Mouse (Mus musculus): Measurements from ENCODE around the gene Ect2l.
"Not testable (repeated sequence)": the region's sequence is repeated elsewhere in the genome, so short reads cannot be mapped to it uniquely, and the experiment has no call there.

Gene Ect2l

GRCm38 (mm10) chr10:18191706-18192105 lies 19.0 kb downstream of the Ect2l start:
- no peak for DNase-seq (ENCODE audit: low read depth, low spot score)

GRCm38 (mm10) chr10:18189498-18189897 lies 21.2 kb downstream of the Ect2l start:
- no peak for DNase-seq (ENCODE audit: low read depth, low spot score)

- DNase-seq (ENCODE audit: low read depth, low spot score): no peak
Measured at GRCm38 (mm10) chr10:18188564-18188963, 22.1 kb downstream of the Ect2l start.

GRCm38 (mm10) chr10:18182246-18182645 lies 28.4 kb downstream of the Ect2l start:
- peak; percentile 22 for DNase-seq (ENCODE audit: low read depth, low spot score)

GRCm38 (mm10) chr10:18177304-18177703 lies 33.4 kb downstream of the Ect2l start:
- no peak for DNase-seq (ENCODE audit: low read depth, low spot score)

GRCm38 (mm10) chr10:18176722-18177121 lies 34.0 kb downstream of the Ect2l start:
- no peak for DNase-seq (ENCODE audit: low read depth, low spot score)

GRCm38 (mm10) chr10:18175087-18175486 lies 35.6 kb downstream of the Ect2l start:
- DNase-seq (ENCODE audit: low read depth, low spot score): no peak

GRCm38 (mm10) chr10:18162435-18162971 lies 48.2 kb downstream of the Ect2l start:
- no peak for DNase-seq (ENCODE audit: low read depth, low spot score)

- no peak for DNase-seq (ENCODE audit: low read depth, low spot score)
Measured at GRCm38 (mm10) chr10:18147224-18147623, 63.5 kb downstream of the Ect2l start.

GRCm38 (mm10) chr10:18142231-18142630 lies 68.5 kb downstream of the Ect2l start:
- no peak for DNase-seq (ENCODE audit: low read depth, low spot score)

GRCm38 (mm10) chr10:18141389-18141788 lies 69.3 kb downstream of the Ect2l start:
- DNase-seq (ENCODE audit: low read depth, low spot score): no peak

- no peak for DNase-seq (ENCODE audit: low read depth, low spot score)
Measured at GRCm38 (mm10) chr10:18139615-18140014, 71.1 kb downstream of the Ect2l start.

GRCm38 (mm10) chr10:18138853-18139503 lies 71.7 kb downstream of the Ect2l start:
- not testable (repeated sequence) for DNase-seq (ENCODE audit: low read depth, low spot score)

GRCm38 (mm10) chr10:18131666-18132650 lies 78.7 kb downstream of the Ect2l start:
- DNase-seq (ENCODE audit: low read depth, low spot score): no peak

GRCm38 (mm10) chr10:18130276-18130675 lies 80.4 kb downstream of the Ect2l start:
- DNase-seq (ENCODE audit: low read depth, low spot score): no peak

GRCm38 (mm10) chr10:18118336-18118735 lies 92.4 kb downstream of the Ect2l start:
- no peak for DNase-seq (ENCODE audit: low read depth, low spot score)

GRCm38 (mm10) chr10:18113473-18114093 lies 97.1 kb downstream of the Ect2l start:
- DNase-seq (ENCODE audit: low read depth, low spot score): no peak

- no peak for DNase-seq (ENCODE audit: low read depth, low spot score)
Measured at GRCm38 (mm10) chr10:18110940-18111339, 99.8 kb downstream of the Ect2l start.

GRCm38 (mm10) chr10:18107471-18107870 lies 103.2 kb downstream of the Ect2l start:
- DNase-seq (ENCODE audit: low read depth, low spot score): no peak

GRCm38 (mm10) chr10:18102166-18102565 lies 108.5 kb downstream of the Ect2l start:
- no peak for DNase-seq (ENCODE audit: low read depth, low spot score)

- no peak for DNase-seq (ENCODE audit: low read depth, low spot score)
Measured at GRCm38 (mm10) chr10:18090691-18091090, 120.0 kb downstream of the Ect2l start.

GRCm38 (mm10) chr10:18082772-18083171 lies 127.9 kb downstream of the Ect2l start:
- no peak for DNase-seq (ENCODE audit: low read depth, low spot score)
